Mouse (Mus musculus) cerebellum, adult 8-10 months (tissue): ENCODE measurements around the gene Lyst.
A peak's percentile ranks its signal among the peaks of the same experiment; 100 is the strongest.
"Not testable (repeated sequence)": the region's sequence is repeated elsewhere in the genome, so short reads cannot be mapped to it uniquely, and the experiment has no call there.

Source experiments
- DNase-seq: peaks from one replicate; pipeline ENCODE4 v3.0.0; 2022

Lyst gene

DNA sequence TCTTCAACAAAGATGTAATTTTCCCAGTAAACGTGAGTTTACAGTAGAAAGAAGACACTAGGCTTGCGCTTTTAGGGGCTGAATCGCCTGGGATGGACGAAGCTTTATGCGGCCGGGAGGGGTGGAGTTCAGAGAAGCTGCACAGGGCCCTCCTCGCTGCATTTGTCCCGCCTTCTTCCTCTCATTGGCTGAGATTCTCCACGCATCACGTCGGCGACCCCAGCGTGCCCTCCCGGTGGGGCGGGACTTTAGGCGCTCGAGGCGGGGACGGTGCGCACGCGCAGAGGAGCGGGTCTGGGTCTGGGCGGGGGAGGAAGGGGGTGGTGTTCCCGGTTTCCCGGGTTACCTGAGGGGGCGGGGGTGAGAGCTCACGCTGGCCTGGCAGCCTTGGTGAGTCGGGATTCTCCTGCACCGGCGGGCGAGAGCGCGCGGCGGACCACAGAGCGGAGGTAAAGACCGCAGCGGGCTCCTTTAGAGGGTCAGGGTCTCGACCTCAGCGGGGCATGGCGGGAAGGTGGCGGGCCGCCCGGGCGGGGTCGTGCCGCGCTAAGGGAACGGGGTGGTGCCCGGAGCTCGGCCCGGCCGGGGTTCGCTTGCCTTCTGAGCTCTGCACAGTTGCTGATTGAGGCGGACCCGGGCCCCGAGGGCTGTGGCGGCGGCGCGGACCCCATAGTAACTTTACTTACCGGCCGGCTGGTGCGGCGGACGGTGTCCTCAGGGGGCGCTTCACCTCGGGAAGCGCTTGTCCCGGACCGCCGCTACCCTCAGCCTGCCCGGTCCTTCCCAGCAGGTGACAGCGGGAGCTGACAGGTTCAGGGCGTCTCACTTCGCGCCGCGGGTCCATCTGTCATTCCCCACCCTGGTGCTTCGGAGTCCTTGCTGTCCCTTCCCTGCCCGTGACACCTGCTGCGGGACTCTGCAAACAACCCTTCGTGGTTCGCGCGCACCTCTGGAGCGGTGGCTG is at the start of gene Lyst:
Gene Lyst, plus strand, starts transcription at position 350 of the 964 bp plus-strand sequence.
- peak; percentile 99 for DNase-seq

DNA sequence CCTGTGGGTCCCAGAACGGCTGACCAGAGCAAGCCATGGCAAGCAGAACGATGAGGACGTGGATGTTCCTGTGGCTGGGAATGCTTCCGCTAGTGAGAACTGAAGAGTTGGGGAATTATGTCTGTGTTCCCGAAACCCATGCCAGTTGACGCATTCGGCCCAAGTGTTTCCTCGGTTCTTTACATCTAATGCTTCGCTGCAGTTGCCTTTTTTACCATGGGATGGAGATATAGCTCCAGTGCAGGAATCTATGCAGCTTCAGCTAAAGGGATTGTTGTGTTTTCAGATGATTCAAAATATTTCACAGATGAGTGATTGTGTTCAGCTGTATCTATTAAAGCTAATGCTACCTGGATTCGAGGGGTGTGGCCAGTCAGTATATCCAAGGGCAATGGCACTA is 47.1 kb upstream of the Lyst start:
- DNase-seq, result not testable (repeated sequence)

DNA sequence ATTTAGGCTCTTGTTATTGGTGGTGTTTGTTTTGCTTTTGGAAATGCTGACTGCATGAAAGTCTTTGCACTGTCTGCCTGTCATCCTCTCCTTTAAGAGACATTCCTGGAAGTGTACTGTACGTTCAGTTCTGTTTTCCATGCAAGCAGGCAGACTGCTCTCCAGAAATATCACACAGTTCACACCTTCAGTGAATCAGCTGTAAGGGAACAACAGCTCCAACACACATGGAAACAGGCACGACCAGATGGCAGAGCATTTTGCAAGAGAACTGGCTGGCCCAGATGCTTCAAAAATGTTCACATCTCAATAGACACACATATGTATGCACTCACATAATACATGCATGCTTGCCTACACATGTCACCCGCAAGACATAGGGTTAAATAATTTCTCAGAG is 43.4 kb upstream of the Lyst start:
- no peak for DNase-seq

DNA sequence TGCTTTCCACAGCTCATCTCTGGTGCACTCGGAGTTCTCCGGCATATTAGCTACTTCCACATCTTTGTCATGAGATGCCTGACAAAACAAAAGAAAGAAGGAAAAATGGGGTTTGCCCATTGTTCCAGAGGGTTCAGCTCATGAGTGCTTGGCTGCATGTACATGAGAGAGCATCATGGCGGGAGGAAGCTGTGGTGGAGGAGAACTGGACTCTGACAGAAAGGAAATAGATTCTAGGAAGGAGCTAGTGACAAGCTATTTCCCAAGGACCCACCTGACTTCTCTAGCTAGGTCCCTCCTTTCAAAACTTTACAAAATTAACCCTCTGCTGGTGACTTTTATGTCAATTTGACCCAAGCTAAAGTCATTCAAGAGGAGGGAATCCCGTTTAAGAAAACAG is 42.3 kb upstream of the Lyst start:
- DNase-seq, result no peak

DNA sequence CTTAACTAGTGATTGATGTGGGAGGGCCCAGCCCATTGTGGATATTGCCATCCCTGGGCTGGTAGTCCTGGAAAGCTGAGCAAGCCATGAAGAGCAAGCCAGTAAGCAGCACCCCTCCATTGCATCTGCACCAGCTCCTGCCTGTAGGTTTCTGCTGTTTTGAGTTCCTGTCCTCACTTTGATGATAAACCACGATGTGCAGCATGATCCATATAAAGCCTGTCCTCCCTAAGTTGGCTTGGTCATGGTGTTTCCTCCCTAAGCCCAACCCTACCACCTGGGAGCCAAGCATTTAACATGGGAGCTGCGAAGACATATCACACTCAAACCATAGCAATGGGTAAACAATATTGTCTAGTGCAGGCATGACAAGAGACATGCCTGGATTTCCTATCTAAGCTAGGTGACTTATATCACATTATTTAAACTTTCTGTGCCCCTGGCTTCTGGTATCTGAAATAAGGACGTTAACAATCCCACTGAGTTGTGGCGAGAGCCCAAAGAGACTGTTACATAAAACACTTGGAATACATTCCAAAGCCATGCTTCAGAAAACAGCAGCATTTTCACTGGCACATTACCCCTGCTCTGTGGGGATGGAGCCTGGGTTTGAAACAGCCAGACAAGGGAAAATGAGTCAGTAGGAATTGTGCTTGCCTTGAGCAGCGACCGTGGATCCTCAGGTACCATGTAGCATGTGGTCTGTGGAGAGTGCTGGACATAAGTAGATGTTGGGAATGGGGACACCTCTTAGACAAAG is 41.6 kb upstream of the Lyst start:
- no peak for DNase-seq

DNA sequence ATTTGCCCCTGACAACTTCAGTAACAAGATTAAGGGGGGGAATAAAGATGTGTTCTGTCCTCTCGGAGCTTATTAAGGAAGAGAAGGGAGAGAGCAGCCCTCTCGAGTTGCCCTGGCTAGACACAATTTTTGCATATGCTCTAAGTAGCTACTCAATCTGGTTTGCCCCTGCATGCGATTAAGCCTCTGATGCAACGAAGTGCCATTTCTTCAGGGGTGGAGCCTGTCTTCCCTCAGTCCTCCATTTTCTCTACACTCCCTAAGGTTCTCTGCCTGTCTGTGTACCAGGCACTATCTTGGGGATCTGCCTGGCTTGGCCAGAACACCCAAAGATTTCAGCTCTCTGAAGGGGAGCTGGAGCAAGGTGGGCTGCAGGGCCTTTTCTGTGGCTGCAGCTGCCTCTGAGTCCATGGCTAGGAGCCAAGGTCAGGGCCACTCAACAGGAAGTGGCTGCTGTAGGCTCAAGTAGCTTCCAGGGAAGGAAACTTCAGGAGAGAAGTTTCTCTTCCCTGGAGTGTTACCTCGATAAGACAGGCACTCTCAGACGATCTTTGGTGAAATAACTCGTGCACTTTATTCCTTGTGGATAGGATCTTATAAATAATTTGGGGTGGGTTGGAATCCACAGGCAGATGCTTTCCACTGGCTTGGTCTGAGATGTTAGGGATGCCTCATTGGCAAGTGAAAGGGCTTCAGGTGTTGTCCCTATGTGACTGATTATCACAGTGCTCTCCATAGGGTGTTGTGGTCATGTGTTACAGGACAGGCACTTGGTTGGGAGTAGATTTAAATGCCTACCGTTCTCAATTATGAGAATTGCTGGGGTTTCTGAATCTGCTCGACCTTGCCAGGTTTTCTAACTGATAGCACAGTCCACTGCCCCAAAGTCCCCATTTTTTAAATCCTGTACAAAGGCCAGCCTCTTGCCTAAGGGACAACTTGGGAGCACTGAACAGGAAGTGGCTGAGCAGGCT is 40.2 kb upstream of the Lyst start:
- no peak for DNase-seq

DNA sequence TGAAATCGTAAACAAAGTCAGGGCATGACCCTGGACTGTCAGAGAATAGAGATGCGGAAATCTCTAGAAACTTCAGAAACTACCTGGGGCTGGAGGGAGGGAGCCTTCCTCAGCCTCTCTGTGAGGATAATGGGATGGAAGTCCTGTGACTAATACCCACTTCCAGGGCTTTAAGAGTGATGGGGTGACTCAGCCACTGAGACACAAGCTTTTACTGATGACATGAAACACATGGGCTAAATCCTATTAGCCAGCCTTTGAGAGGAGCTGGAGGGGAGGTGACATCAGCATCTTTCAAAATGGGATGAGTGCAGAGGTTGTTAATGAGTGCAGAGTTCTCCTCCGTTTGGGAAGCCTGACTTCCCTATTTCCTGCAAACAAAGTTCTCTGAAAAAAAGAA is 38.2 kb upstream of the Lyst start:
- no peak for DNase-seq

- no peak for DNase-seq
These were observed 36.5 kb upstream of the Lyst start for GRCm38 (mm10) chr13:13553660-13554059.

DNA sequence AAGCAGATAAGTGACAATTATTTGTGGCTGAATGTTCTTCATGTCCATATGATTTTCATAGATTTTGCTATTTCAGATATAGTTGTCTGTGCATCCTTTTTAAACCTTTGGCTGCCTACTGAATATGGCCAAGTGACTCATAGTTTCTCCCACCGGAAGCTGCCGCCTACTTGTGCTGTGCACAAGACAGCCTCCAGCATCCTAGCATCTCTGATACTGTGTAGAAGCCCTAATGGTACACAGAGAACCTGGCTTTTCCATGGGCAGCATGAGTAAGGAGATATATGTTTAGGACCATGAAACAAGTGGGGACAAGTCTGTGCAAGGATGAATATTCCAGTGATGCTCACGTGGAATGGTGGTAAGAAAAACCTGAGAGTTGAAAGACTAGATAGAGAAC is 35.0 kb upstream of the Lyst start:
- no peak for DNase-seq

DNA sequence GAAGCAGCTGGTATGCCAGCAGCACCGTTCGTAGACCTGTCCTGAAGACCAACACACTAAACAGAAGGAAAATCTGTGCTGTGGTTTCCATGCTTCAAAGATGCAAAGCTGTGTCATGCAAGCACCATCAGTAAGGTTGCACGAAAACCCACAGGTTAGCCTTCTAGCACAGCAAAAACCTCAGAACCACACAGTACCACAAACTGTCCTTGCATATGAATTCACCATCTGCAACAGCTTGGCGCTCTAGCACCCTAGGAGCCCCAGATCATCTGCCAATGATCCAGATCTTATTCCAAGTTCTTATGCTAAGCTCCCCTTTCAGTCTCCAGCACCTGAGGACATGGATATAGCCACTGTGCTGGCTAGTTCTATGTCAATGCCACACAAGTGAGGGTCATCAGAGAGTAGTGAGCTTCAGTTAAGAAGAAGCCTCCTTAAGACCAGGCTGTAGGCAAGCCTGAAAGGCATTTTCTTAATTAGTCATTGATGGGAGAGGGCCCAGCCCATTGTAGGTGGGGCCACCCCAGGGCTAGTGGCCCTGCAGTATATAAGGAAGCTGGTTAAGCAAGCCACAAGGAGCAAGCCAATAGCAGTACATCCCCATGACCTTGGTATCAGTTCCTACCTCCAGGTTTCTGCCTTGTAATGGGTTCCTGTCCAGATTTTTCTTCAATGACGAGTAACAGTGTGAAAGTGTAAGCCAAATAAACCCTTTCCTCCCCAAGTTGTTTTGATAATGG is 33.0 kb upstream of the Lyst start:
- peak; percentile 34 for DNase-seq

DNA sequence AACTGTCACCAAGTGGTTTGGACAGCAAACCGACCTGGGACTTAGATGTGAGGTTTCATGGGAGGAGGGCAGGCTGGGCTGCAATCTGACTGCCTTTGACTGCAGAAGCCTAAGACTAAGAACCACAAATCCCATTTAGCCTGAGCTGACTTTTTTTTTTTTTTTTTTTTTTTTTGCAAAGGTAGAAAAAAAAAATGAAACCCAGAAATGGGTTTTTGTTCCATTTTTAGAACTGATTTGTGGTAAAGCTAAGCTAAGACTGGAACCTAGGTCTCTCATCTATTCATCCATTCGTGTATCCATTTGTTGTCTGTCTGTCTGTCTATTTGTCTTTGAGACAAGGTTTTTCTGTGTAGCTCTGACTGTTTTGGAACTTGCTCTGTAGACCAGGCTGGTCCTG is 31.9 kb upstream of the Lyst start:
- DNase-seq, result no peak

DNA sequence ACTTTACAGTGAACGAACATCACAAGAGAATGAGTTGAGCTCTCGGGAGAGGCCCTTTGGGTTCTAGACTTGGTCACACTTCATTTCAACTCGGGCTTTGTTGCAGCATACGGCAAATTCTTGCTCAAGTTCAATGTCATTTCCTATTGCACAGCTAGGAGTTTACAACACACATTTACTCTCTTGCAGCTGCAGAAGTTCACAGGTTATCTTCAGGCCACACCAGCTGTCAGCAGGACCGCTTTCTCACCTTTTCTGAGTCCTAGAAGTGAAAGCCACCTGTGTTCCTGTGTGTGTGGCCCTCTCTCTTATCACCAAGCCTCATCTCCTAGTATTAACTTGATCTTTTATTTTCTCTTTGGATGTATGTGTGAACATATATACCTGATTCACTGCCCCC is 31.3 kb upstream of the Lyst start:
- no peak for DNase-seq

GRCm38 (mm10) chr13:13562571-13562970 is 27.6 kb upstream of the Lyst start:
- no peak for DNase-seq

DNA sequence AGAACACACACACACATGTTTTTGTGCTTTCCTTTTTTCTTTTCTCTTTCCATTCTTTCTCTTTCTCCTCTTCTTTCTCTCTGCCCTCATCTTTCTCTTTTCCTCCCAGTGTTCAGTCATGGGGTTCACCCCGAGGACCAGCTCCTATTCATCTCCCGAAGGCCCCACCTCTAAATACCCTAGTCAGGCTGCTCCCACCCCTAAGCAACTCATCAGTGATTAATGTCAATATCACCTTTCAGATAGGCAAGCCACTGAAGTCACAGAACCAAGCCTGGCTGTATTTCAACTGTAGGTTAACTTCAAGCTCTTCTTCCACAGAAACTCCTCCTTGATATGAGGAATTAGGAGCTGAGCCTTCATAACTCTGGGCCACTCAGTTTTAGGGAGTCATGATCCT is 26.1 kb upstream of the Lyst start:
- no peak for DNase-seq

- no peak for DNase-seq
These were observed 25.7 kb upstream of the Lyst start for GRCm38 (mm10) chr13:13564541-13564940.

DNA sequence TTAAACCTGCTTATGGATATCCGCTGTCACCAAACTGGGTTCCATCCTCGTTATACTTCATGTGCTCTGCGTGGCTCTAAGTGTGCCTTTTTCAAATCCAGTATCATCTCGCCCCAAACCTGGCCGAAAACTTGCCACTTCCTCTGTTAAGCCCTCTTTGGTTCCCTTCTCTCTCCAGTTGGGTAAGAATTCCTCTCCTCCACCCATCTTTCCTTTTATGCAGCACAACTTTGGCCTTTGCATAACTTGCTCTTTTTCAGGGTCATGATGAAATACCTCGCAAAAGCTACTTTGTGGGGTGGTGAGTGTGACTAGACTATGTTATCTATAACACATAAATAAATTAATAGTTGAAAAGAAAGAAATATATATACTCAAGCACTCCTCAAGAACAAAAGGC is 22.6 kb upstream of the Lyst start:
- DNase-seq, result no peak

GRCm38 (mm10) chr13:13568824-13569223 is 21.4 kb upstream of the Lyst start:
- DNase-seq, result no peak

GRCm38 (mm10) chr13:13569603-13570002 is 20.6 kb upstream of the Lyst start:
- DNase-seq, result no peak

DNA sequence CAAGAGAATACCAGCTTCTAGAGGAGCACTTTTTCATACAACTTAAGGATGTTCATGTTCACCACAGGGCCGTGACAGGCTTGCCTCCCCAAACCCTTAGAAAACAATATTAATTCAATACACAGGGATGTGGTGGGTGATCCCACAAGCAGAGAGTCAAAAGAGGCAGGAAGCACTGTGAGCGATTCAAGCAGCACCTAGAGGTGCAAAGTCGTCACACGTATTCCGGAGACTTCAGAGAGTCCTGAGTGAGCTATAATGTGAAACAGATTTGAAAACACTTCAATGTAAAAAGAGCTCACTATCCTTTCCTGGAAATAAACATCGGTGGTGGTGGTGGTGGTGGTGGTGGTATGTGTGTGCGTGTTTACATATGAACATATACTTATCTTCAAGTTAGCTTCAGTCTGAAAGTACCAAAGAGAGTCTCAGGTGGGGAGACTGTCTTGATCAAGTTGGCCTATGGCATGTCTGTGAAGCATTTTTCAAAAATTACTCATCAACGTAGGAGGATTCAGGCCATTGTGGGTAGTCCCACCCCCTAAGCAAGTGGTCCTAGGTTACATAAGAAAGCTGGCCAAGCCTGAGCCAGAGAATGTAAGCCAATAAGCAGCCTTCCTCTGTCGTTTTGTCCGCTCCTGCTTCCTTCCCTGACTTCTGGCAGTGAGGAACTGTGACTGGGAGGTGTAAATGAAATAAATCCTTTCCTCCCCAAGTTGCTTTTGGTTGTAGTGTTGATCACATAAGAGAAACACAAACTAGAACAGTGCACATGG is 17.9 kb upstream of the Lyst start:
- DNase-seq, result no peak

- peak; percentile 16 for DNase-seq
These were observed 17.3 kb upstream of the Lyst start for GRCm38 (mm10) chr13:13572941-13573340.

GRCm38 (mm10) chr13:13573572-13574257 is 16.5 kb upstream of the Lyst start:
- peak; percentile 90 for DNase-seq
